Mouse (Mus musculus) mammary gland, adult 2 months (tissue): ENCODE measurements around the gene Rrp1. TPM values are rescaled to one million over a fixed set of nuclear protein-coding genes. Genes with fewer than 3 reads are reported as not detected.

ENCODE experiments used
- polyA plus RNA-seq: library from polyadenylated mRNA; depleted of rRNA; stranded (reverse); fragments of >200 nt; gene quantifications from 2 replicates; pipeline ENCODE4 v1.2.3, GENCODE M21; 2012; ENCODE audit warnings: low replicate concordance; rRNA removed

Rrp1 gene
- 51.0 and 63.2 TPM in 2 replicates for polyA plus RNA-seq

GRCm38 (mm10) chr10:78412319-78413151 is at the start of gene Rrp1:
Rrp1 (minus strand) TSS chr10:78413043.

GRCm38 (mm10) chr10:78425181-78426041 is 12.6 kb upstream of the Rrp1 start, which contains the start of gene Cstb:
Cstb (plus strand) TSS chr10:78425669.

GRCm38 (mm10) chr10:78351887-78352665 is 60.8 kb downstream of the Rrp1 start, which contains the start of gene Agpat3:
Agpat3 (minus strand) TSS chr10:78352489.

Other genes with a start within 250 kb of the Rrp1 start
- gene D10Jhu81e, start 243.3 kb downstream of the Rrp1 start, polyA plus RNA-seq = 209 and 350 TPM in 2 replicates
- gene Pwp2, start 227.9 kb downstream of the Rrp1 start, polyA plus RNA-seq = 10.2 and 12.9 TPM in 2 replicates
- gene Trappc10, start 168.4 kb downstream of the Rrp1 start, polyA plus RNA-seq = 54.3 and 64.9 TPM in 2 replicates
- 431 and 505 TPM in 2 replicates for gene Agpat3, start 60.6 kb downstream of the Rrp1 start, polyA plus RNA-seq
- gene Cstb, start 12.6 kb upstream of the Rrp1 start, polyA plus RNA-seq = 46.1 and 53.4 TPM in 2 replicates
- gene Pdxk, start 51.9 kb upstream of the Rrp1 start, polyA plus RNA-seq = 36.1 and 37.3 TPM in 2 replicates
- gene Olfr1358, start 104.4 kb upstream of the Rrp1 start, polyA plus RNA-seq = not detected in 2 replicates
- gene Ilvbl, start 161.3 kb upstream of the Rrp1 start, polyA plus RNA-seq = 48.0 and 59.2 TPM in 2 replicates
- gene Syde1, start 178.9 kb upstream of the Rrp1 start, polyA plus RNA-seq = 32.6 and 39.2 TPM in 2 replicates
- gene Olfr1357, start 205.0 kb upstream of the Rrp1 start, polyA plus RNA-seq = not detected in 2 replicates